Mouse (Mus musculus): Measurements from ENCODE around the gene Lnx1. TPM values are rescaled to one million over a fixed set of nuclear protein-coding genes. Genes with fewer than 3 reads are reported as not detected.

Gene Lnx1
- polyA plus RNA-seq (2017; shearing (Covaris generic)), result 0.28 TPM

DNA sequence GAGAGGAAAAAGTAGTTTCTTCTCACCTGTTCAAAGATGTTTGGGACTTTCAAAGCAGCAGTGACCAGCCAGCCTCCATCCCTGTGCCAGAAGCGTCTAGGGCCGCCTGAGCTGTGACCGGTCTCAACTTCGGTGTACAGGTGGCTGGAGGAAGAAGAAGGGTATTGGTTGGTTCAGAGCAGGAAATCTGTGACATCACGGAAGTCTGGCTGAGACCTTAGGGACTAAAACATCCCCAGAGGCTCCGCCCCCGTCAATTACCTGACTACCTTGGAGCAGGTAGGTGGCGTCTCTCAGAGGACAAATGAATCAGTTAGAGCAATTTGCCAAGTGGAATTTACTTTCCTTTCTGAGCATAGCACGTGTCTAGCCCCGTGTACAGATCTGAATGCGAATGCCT lies at the start of gene Lnx1:
Gene Lnx1, minus strand, starts transcription at position 147 of the 400 bp plus-strand sequence.

Other genes starting within 250 kb of the Lnx1 start
- gene Scfd2, start 171.2 kb downstream of the Lnx1 start, polyA plus RNA-seq (2017; shearing (Covaris generic)), result 22.9 TPM
- gene Fip1l1, start 167.5 kb downstream of the Lnx1 start, polyA plus RNA-seq (2017; shearing (Covaris generic)), result 135 TPM